Mouse (Mus musculus) hindbrain, postnatal 0 days (tissue): ENCODE measurements around the gene Trp53inp2. TPM values are rescaled to one million over a fixed set of nuclear protein-coding genes. Genes with fewer than 3 reads are reported as not detected.

Experiments used
- ATAC-seq: fragments of 200-750 bp; cut with Nextera tagmentation; 2 replicates; pipeline ENCODE4 v1.8.0; 2017; ENCODE audit warnings: mild to moderate bottlenecking, moderate TSS enrichment, moderate library complexity
- DNase-seq: peaks from one replicate; pipeline ENCODE4 v3.0.0-alpha.2; 2015; ENCODE audit warnings: low spot score
- H3K27ac ChIP-seq: fragments of 300-500 bp; sonication (generic); 2 replicates; pipeline ENCODE4 v1.5.1; 2014; ENCODE audit warnings: mild to moderate bottlenecking
- H3K27me3 ChIP-seq: fragments of 300-500 bp; sonication (generic); 2 replicates; pipeline ENCODE4 v1.6.1; 2014; ENCODE audit warnings: low read length, mixed read lengths; ENCODE audit not compliant: insufficient read depth
- H3K36me3 ChIP-seq: fragments of 300-500 bp; sonication (generic); 2 replicates; pipeline ENCODE4 v1.6.1; 2014; ENCODE audit warnings: low read length, mixed read lengths; ENCODE audit not compliant: insufficient read depth
- H3K4me1 ChIP-seq: fragments of 300-500 bp; sonication (generic); 2 replicates; pipeline ENCODE4 v1.6.1; 2014; ENCODE audit warnings: antibody characterized with exemption, low read length, mixed read lengths; ENCODE audit not compliant: insufficient read depth
- H3K4me2 ChIP-seq: fragments of 300-500 bp; sonication (generic); 2 replicates; pipeline ENCODE4 v1.6.1; 2014; ENCODE audit warnings: low read depth, mild to moderate bottlenecking, low read length, moderate library complexity, mixed read lengths
- H3K4me3 ChIP-seq: fragments of 300-500 bp; sonication (generic); 2 replicates; pipeline ENCODE4 v1.5.1; 2014; ENCODE audit warnings: low read length
- H3K9ac ChIP-seq: fragments of 300-500 bp; sonication (generic); replicated peaks from 2 replicates; pipeline ENCODE4 v1.6.1; 2014; ENCODE audit warnings: mild to moderate bottlenecking, low read length, moderate library complexity, mixed read lengths
- H3K9me3 ChIP-seq: fragments of 300-500 bp; sonication (generic); 2 replicates; pipeline ENCODE4 v1.6.1; 2016; ENCODE audit warnings: low read length, mixed read lengths
- CTCF ChIP-seq: IDR thresholded peaks from 2 replicates; pipeline ENCODE4 v1.5.1; 2016; ENCODE audit warnings: antibody characterized with exemption, control low read depth, low read depth
- WGBS: fragments of 180-500 bp; shearing (Covaris S2); extraction: QIAGEN DNeasy Blood & Tissue Kit; methylation state at CpG from one replicate; pipeline ENCODE4 v1.1.7; 2014; 5-methylcytosine and 5-hydroxymethylcytosine counted together
- polyA plus RNA-seq: library from polyadenylated mRNA; unstranded; fragments of >200 nt; fragmentation: Nextera tagmentation; extraction: Ambion mirVana; gene quantifications from 2 replicates; pipeline ENCODE4 v1.2.1, GENCODE M21; 2015
- total RNA-seq: library from RNA; depleted of rRNA; stranded (reverse); fragments of >200 nt; gene quantifications from 2 replicates; pipeline ENCODE4 v1.2.3, GENCODE M21; 2014

Gene Trp53inp2
- total and polyA plus RNA-seq, 2 experiments from 2014 or later = 61.3 to 120 TPM

DNA sequence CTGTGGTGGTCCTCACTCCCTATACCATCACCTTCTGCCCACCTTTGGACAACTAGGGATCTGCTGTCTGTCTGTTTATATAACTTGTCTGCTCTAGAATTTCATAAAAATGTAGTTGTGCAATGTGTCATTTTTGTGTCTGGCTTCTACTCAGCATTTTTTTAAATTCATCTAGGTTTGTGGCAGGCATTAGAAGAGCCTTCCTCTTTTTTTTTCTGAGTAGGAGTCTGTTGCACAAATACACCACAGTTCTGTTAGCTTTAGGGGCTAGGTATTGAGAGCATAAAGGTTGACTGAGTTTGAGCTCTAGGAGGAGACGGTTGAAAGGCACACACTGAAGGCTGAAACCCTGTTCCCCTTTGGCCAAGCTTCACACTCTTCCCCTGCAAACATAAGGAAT, 7.6 kb upstream of the Trp53inp2 start:
- no peaks in the 10 kb centered on the region for H3K4me1 ChIP-seq
- H3K4me2 ChIP-seq = no peak overlapping the region
- H3K36me3 ChIP-seq = no peaks in the 10 kb centered on the region
- H3K27ac ChIP-seq = no peak overlapping the region
- H3K9ac ChIP-seq = no peak overlapping the region
- no peak for DNase-seq
- H3K4me3 ChIP-seq = no peak overlapping the region
- TF ChIP-seq CTCF = no peak
- no peak for ATAC-seq
- no peaks in the 10 kb centered on the region for H3K9me3 ChIP-seq
- WGBS = 81% methylated on average over 1 of the region's 1 CpGs
- H3K27me3 ChIP-seq = no peaks in the 10 kb centered on the region

DNA sequence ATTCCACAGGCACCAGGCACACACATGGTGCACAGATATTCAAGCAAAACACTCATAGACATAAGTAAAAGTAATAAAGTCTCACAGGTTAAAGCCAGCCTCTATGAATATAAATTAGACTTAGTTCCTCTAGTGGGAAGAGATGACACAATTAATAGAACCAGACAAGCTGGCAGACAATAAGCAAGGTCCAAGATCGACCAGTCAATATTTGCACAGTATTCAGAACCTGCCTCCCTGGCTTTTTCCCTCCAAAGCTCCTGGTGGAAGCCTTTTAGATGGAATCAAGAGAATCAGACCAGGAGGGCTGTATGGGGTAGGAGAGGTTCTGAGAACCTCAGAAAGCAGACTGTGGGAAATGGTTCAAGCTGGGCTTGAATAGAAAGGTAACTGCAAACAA, 7.0 kb upstream of the Trp53inp2 start:
- no peak overlapping the region for H3K9ac ChIP-seq
- WGBS = 87% methylated on average over 1 of the region's 1 CpGs
- no peak for TF ChIP-seq CTCF
- no peak for ATAC-seq
- no peak overlapping the region for H3K4me2 ChIP-seq
- no peak for DNase-seq
- H3K27ac ChIP-seq = no peak overlapping the region
- no peaks in the 10 kb centered on the region for H3K36me3 ChIP-seq
- H3K9me3 ChIP-seq = no peaks in the 10 kb centered on the region
- no peaks in the 10 kb centered on the region for H3K27me3 ChIP-seq
- no peaks in the 10 kb centered on the region for H3K4me1 ChIP-seq
- no peak overlapping the region for H3K4me3 ChIP-seq

DNA sequence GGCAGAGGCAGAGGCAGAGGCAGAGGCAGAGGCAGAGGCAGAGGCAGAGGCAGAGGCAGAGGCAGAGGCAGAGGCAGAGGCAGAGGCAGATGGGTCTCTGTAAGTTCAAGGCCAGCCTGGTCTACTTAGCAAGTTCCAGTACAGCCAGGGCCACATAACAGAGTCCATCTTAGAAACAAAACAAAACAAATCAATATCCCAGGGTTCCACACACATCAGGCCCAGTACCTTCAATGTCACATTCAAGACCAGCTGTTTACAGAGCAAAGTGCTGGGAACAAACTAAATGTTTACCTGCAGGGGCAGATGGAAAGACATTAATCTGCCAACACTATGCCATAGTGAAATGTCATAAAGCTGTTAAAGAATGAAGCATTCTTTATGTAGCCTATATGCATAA, 6.3 kb upstream of the Trp53inp2 start:
- H3K27ac ChIP-seq = no peak overlapping the region
- no peaks in the 10 kb centered on the region for H3K36me3 ChIP-seq
- no peak for DNase-seq
- H3K27me3 ChIP-seq = no peaks in the 10 kb centered on the region
- no peak overlapping the region for H3K4me3 ChIP-seq
- no peak overlapping the region for H3K4me2 ChIP-seq
- no peak overlapping the region for H3K9ac ChIP-seq
- no peaks in the 10 kb centered on the region for H3K9me3 ChIP-seq
- no peak for TF ChIP-seq CTCF
- no peaks in the 10 kb centered on the region for H3K4me1 ChIP-seq
- no peak for ATAC-seq

DNA sequence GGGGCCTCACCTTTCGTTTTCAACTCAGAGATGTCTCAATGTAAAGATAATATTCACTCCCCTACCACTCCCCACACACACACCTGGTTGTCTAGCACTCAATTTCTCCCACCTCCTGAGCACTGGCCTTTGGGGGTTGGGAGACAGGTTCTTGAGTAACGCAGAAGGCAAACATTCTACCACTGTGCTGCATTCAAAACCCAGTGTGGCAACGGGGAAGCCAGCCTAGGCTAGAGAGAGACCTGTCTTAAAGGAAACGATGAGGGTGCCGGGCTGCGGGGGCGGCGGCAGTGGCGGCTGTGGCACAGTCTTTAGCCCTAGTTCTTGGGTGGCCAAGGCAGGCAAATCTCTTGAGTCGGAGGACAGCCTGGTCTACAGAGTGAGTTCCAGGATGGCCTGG, 4.7 kb upstream of the Trp53inp2 start:
- H3K27me3 ChIP-seq = no peaks in the 10 kb centered on the region
- H3K4me3 ChIP-seq = no peak overlapping the region
- no peak for DNase-seq
- ATAC-seq = no peak
- 0 out of 2 replicates have a peak, but pooled peaks cover 5% of the 10 kb centered on the region for H3K4me1 ChIP-seq
- H3K4me2 ChIP-seq = no peak overlapping the region
- 75% methylated on average over 10 of the region's 10 CpGs for WGBS
- H3K27ac ChIP-seq = no peak overlapping the region
- no peak for TF ChIP-seq CTCF
- no peak overlapping the region for H3K9ac ChIP-seq
- H3K36me3 ChIP-seq = no peaks in the 10 kb centered on the region
- H3K9me3 ChIP-seq = no peaks in the 10 kb centered on the region

DNA sequence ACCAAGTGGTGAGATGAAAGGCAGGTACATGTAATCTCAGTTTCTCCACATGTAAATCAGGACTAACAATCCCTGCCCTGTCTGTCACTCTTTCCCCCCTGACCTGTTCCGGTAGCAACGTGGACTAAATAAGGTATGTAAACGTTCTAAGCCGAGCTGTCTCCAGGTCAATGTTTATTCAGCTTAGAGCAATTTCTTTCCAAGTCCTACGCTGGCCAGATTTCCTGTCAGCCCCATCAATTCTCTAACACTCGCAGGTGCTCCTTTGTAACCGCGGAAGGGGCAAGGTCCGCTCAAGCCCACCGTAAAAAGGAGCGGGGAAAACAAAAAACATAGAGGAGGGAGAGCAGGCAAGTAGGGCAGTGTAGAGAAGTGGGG, 190 bp downstream of the Trp53inp2 start:
- Histone ChIP-seq H3K9me3 (no peaks in the 10 kb centered on the region), H3K27ac (peak overlapping the region; percentile 100), H3K4me1 (peaks cover 19% of the 10 kb centered on the region), H3K4me3 (peak overlapping the region; percentile 87), H3K36me3 (0 out of 2 replicates have a peak, but pooled peaks cover 4% of the 10 kb centered on the region), H3K27me3 (no peaks in the 10 kb centered on the region), H3K9ac (peak overlapping the region; percentile 97), H3K4me2 (peak overlapping the region; percentile 93)
- 1% methylated on average over 11 of the region's 11 CpGs for WGBS
- ATAC-seq (no peak), DNase-seq (peak; percentile 34)
- no peak for TF ChIP-seq CTCF

DNA sequence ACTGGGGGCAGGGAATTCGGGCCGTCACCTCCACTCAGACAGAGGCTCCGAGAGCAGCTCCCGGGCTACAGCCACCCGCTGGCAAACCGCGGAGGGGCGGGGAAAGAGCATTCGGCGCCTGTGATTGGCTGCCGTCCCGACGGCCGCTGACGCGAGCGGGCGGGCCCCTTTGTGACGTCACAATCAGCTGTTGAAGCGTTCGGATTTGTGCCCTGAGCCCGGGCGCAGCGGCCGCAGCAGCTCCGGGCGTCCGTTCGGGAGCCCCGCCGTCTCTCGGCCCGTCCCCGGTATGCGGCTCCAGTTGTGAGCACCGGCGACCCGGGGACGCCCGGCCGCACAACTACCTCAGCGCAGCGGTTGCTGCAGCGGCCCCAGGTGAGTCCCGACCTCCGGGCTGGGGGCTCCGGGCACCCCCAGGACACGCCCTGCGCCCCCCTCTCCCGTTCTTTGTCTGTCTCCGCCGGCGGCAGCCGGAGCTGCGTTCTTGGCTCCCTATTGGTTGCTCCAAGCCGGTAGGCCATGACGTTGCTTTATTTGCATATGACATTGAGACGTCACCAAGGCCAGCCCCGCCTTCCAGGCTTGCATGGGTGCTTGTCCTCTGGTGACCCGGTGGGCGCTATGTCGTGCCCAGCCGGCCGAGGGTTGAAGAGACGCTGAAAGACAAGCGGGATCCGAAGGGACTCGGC, 928 bp downstream of the Trp53inp2 start:
- no peaks in the 10 kb centered on the region for H3K9me3 ChIP-seq
- peak overlapping the region; percentile 87 for H3K4me3 ChIP-seq
- peaks cover 19% of the 10 kb centered on the region for H3K4me1 ChIP-seq
- no peak for TF ChIP-seq CTCF
- DNase-seq (peak; percentile 98), ATAC-seq (peak; percentile 93)
- WGBS = under 1% methylated on average over 56 of the region's 68 CpGs
- H3K4me2 ChIP-seq = peak overlapping the region; percentile 93
- H3K36me3 ChIP-seq = peaks cover 11% of the 10 kb centered on the region
- H3K9ac ChIP-seq = peak overlapping the region; percentile 97
- peak overlapping the region; percentile 100 for H3K27ac ChIP-seq
- no peaks in the 10 kb centered on the region for H3K27me3 ChIP-seq

DNA sequence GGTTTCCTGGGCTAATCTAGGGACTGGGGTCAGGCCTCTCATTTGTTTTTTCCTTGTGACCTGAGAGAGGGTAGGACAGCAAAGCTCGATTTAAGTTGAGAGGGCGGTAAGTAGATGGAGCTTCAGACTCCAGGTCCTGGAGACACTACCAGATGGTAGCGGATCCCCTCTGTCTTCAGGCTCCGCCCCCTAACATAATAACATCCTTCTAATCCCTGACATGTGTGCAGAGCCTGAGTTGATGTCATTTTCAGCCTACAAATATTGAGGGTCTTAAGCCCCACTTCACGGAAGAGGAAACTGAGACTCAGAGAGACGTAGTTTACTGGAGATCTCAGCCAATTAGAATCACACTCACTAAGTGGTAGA, 1.5 kb downstream of the Trp53inp2 start:
- peaks cover 19% of the 10 kb centered on the region for H3K4me1 ChIP-seq
- peak overlapping the region; percentile 93 for H3K4me2 ChIP-seq
- 17% methylated on average over 6 of the region's 6 CpGs for WGBS
- peak overlapping the region; percentile 87 for H3K4me3 ChIP-seq
- H3K9me3 ChIP-seq = no peaks in the 10 kb centered on the region
- 0 out of 2 replicates have a peak, but pooled peaks have one; percentile 5 for TF ChIP-seq CTCF
- H3K27me3 ChIP-seq = no peaks in the 10 kb centered on the region
- DNase-seq (peak; percentile 55), ATAC-seq (peak; percentile 44)
- H3K27ac ChIP-seq = peak overlapping the region; percentile 100
- peak overlapping the region; percentile 97 for H3K9ac ChIP-seq
- peaks cover 12% of the 10 kb centered on the region for H3K36me3 ChIP-seq
